Mouse (Mus musculus) forebrain, postnatal 0 days (tissue): ENCODE measurements around the gene Lpcat3. TPM values are rescaled to one million over a fixed set of nuclear protein-coding genes. Genes with fewer than 3 reads are reported as not detected.

Experiments used
- ATAC-seq: fragments of 200-750 bp; cut with Nextera tagmentation; 2 replicates; pipeline ENCODE4 v1.8.0; 2017; ENCODE audit warnings: mild to moderate bottlenecking, moderate library complexity
- DNase-seq: peaks from one replicate; pipeline ENCODE4 v3.0.0-alpha.2; 2015
- H3K27ac ChIP-seq: fragments of 300-500 bp; sonication (generic); 2 replicates; pipeline ENCODE4 v1.5.1; 2014; ENCODE audit warnings: low read depth, mild to moderate bottlenecking, antibody characterized with exemption, low read length, moderate library complexity, mixed read lengths
- H3K27me3 ChIP-seq: fragments of 300-500 bp; sonication (generic); 2 replicates; pipeline ENCODE4 v1.6.1; 2014; ENCODE audit warnings: mild to moderate bottlenecking, low read length, mixed read lengths; ENCODE audit not compliant: insufficient read depth
- H3K36me3 ChIP-seq: fragments of 300-500 bp; sonication (generic); 2 replicates; pipeline ENCODE4 v1.6.1; 2014; ENCODE audit warnings: mild to moderate bottlenecking, moderate library complexity; ENCODE audit not compliant: insufficient read depth
- H3K4me1 ChIP-seq: fragments of 300-500 bp; sonication (generic); 2 replicates; pipeline ENCODE4 v1.6.1; 2014; ENCODE audit warnings: antibody characterized with exemption; ENCODE audit not compliant: insufficient read depth
- H3K4me2 ChIP-seq: fragments of 300-500 bp; sonication (generic); 2 replicates; pipeline ENCODE4 v1.6.1; 2014; ENCODE audit warnings: low read depth, mild to moderate bottlenecking, moderate library complexity
- H3K4me3 ChIP-seq: fragments of 300-500 bp; sonication (generic); 2 replicates; pipeline ENCODE4 v1.5.1; 2014; ENCODE audit warnings: low read depth, low read length, mixed read lengths
- H3K9ac ChIP-seq: fragments of 300-500 bp; sonication (generic); 2 replicates; pipeline ENCODE4 v1.6.1; 2014; ENCODE audit warnings: mild to moderate bottlenecking
- H3K9me3 ChIP-seq: fragments of 300-500 bp; sonication (generic); 2 replicates; pipeline ENCODE4 v1.6.1; 2016; ENCODE audit warnings: low read length
- CTCF ChIP-seq: sonication (generic); IDR thresholded peaks from 2 replicates; pipeline ENCODE4 v1.5.1; 2016; ENCODE audit warnings: antibody characterized with exemption, control low read depth, low read depth
- WGBS: fragments of 180-500 bp; shearing (Covaris S2); extraction: QIAGEN DNeasy Blood & Tissue Kit; methylation state at CpG from one replicate; pipeline ENCODE4 v1.1.7; 2014; 5-methylcytosine and 5-hydroxymethylcytosine counted together
- polyA plus RNA-seq: library from polyadenylated mRNA; unstranded; fragments of >200 nt; fragmentation: Nextera tagmentation; extraction: Ambion mirVana; gene quantifications from 2 replicates; pipeline ENCODE4 v1.2.1, GENCODE M21; 2015
- total RNA-seq: library from RNA; depleted of rRNA; stranded (reverse); fragments of >200 nt; gene quantifications from 2 replicates; pipeline ENCODE4 v1.2.3, GENCODE M21; 2014

Lpcat3 gene
- total and polyA plus RNA-seq, 2 experiments from 2014 or later = 35.6 to 41.3 TPM

DNA sequence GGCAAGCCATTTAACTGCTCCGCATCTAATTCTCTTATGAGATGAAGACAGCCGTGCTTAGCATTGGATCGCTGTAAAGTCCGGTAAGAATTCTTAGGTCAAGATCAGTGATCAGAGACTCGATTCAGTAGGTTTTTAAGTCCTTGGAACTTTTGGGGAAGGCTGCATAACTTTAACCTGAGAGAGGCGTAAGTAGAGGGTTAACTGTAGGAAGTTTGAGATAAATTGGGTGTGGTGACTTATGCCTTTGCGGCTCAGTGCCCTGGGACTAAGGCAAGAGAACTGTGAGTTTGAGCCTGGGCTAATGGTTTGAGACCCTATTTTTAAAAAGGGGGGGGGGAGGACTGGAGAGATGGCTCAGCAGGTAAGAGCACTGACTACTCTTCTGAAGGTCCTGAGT lies 1.4 kb downstream of the Lpcat3 start:
- no peak overlapping the region for H3K9ac ChIP-seq
- 87% methylated on average over 7 of the region's 7 CpGs for WGBS

DNA sequence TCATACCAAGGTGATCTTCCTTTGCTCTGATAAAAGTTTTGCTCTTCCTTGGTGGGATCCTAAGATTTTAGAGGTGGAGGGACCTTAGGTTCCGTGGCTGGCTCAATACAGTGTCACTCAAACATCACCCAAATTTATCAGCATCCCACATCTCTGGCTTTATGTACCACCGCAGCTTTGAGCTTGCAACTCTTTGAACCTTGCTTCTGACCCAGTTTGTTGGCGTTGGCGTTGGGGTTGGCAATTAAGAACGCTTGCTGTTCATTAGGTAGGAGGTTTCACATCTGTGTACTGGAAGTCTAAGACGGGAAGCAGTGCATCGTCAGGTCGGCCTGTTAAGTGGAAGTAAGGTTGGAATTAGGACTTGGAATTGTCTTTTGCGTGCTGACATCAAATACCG lies 2.2 kb downstream of the Lpcat3 start:
- H3K4me2 ChIP-seq = no peak overlapping the region
- no peaks in the 10 kb centered on the region for H3K27me3 ChIP-seq
- 88% methylated on average over 10 of the region's 10 CpGs for WGBS
- H3K4me1 ChIP-seq = 0 out of 2 replicates have a peak, but pooled peaks cover 4% of the 10 kb centered on the region
- ATAC-seq (no peak), DNase-seq (no peak)
- H3K9ac ChIP-seq = no peak overlapping the region
- no peak overlapping the region for H3K27ac ChIP-seq
- H3K9me3 ChIP-seq = no peaks in the 10 kb centered on the region
- TF ChIP-seq CTCF = no peak
- H3K36me3 ChIP-seq = no peaks in the 10 kb centered on the region
- H3K4me3 ChIP-seq = no peak overlapping the region

More for the DNA sequence above, 1.4 kb downstream of the Lpcat3 start:
- DNase-seq (no peak), ATAC-seq (no peak)
- H3K36me3 ChIP-seq = no peaks in the 10 kb centered on the region
- H3K4me3 ChIP-seq = no peak overlapping the region
- H3K4me1 ChIP-seq = 0 out of 2 replicates have a peak, but pooled peaks cover 4% of the 10 kb centered on the region
- H3K27me3 ChIP-seq = no peaks in the 10 kb centered on the region
- TF ChIP-seq CTCF = no peak
- H3K9me3 ChIP-seq = no peaks in the 10 kb centered on the region
- H3K4me2 ChIP-seq = no peak overlapping the region
- H3K27ac ChIP-seq = no peak overlapping the region

DNA sequence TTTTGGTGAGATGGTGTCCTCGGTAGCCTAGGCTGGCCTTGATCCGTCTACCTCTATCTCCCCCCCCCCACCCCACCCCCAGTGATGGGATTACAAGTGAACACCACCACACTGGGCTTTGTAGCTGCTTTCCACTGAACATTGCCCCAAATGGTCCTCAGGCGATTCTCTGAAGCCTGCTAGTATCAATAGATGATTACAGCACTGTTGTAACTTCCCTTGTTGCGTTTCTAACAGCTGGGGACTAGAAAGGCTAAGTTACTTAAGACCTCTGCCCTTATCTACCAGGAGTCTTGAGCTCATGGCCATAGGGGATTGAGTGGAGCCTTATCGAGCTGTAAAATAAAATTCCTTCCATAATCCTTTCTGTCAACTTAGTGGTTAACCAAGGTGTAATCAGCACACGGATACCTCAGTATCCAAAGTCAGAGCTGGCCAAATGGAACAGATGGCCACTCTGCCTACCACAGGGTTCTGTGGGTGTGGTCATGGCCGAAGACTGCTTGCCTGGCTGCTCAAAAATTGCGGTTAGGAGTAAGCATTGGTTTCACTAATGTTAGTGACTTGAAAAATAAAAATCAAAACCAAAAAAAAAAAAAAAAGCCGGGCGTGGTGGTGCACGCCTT lies 6.5 kb downstream of the Lpcat3 start:
- no peak for TF ChIP-seq CTCF
- Histone ChIP-seq H3K4me3 (no peak overlapping the region), H3K9ac (no peak overlapping the region), H3K27ac (no peak overlapping the region), H3K4me2 (no peak overlapping the region), H3K4me1 (no peaks in the 10 kb centered on the region), H3K27me3 (no peaks in the 10 kb centered on the region), H3K9me3 (no peaks in the 10 kb centered on the region), H3K36me3 (no peaks in the 10 kb centered on the region)
- 87% methylated on average over 11 of the region's 11 CpGs for WGBS
- no peak for DNase-seq
- no peak for ATAC-seq

DNA sequence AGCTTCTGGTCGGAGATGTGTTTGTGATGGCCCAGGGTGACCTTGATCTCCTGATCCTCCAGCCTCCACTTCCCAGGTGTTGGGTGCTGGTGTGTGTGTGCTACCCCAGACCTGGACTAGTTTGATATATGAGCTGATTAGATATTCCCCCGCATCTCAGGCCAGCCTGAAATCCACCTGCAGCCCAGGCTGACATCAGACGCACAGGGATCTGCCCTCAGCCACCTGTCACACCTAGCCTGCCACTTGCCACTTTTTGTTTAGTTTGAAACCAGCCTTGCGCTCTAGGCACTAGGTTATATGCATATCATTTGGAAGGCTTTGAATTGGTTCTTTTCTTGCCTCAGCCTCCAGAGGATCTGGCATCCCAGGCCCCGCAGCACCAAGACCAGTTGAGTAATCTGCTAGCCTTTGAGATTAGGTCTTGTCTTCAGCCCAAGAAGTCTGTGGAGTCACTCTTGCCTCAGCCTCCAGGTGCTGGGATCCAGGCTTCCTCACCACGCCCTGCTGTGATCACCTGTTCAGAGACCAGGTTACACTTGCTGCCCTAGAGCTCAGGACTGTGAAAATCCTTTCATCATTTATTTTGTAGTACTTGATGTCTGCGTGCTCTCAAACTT lies 7.6 kb downstream of the Lpcat3 start:
- Histone ChIP-seq H3K27ac (no peak overlapping the region), H3K36me3 (no peaks in the 10 kb centered on the region; the same call in 1 of the 2 replicates), H3K4me2 (no peak overlapping the region), H3K27me3 (no peaks in the 10 kb centered on the region), H3K4me1 (no peaks in the 10 kb centered on the region), H3K9ac (no peak overlapping the region), H3K9me3 (no peaks in the 10 kb centered on the region), H3K4me3 (no peak overlapping the region)
- WGBS = 91% methylated on average over 7 of the region's 7 CpGs
- no peak for TF ChIP-seq CTCF
- DNase-seq = no peak
- no peak for ATAC-seq

DNA sequence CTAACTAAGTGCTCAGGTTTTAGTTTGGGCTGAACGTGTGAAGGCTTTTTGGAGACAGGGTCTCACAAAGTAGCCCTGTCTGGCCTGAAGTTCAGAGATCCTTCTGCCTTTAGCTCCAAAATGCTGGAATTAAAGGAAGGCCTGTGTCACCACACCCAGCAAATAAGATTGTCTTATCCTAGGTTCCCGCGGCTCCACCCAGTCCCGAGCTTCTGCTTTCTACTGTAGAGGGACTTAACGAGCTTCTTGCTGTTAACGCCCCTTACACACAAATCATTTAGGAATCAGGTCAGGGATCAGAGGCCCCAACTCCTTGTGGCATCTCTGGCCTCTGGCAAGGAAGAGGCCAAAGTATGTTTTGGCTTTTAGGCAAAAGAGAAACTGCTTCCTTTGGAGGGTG lies 9.3 kb downstream of the Lpcat3 start:
- no peak for DNase-seq
- H3K27me3 ChIP-seq = no peaks in the 10 kb centered on the region
- H3K4me2 ChIP-seq = no peak overlapping the region
- H3K4me1 ChIP-seq = no peaks in the 10 kb centered on the region
- no peaks in the 10 kb centered on the region; the same call in 1 of the 2 replicates for H3K36me3 ChIP-seq
- WGBS = 49% methylated on average over 6 of the region's 6 CpGs
- no peak overlapping the region for H3K9ac ChIP-seq
- H3K4me3 ChIP-seq = no peak overlapping the region
- no peak for TF ChIP-seq CTCF
- H3K9me3 ChIP-seq = no peaks in the 10 kb centered on the region
- no peak overlapping the region for H3K27ac ChIP-seq
- no peak for ATAC-seq

DNA sequence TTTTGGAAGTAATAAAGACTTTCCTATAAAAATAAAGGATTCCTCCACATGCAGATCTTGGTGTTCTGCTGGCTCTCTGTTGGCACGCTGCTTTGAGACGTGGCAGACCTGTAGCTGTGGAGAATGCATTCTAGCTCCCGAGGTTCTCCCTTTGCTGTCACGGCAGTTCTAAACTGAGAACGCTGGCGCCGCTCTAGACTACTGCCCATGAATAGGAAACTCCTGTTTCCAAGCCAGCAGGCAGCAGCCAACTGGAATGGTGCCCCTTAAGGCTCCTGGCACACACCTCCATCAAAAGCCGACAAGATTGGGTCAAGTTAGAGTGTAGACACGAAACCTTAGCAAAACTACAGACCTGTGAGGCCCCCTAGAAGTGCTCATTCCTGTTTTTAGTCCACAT lies 10.8 kb downstream of the Lpcat3 start:
- no peaks in the 10 kb centered on the region for H3K9me3 ChIP-seq
- DNase-seq = no peak
- no peak overlapping the region for H3K4me3 ChIP-seq
- 73% methylated on average over 9 of the region's 9 CpGs for WGBS
- H3K9ac ChIP-seq = no peak overlapping the region
- H3K27ac ChIP-seq = no peak overlapping the region
- TF ChIP-seq CTCF = no peak
- H3K36me3 ChIP-seq = no peaks in the 10 kb centered on the region; the same call in 1 of the 2 replicates
- no peaks in the 10 kb centered on the region for H3K4me1 ChIP-seq
- ATAC-seq = no peak
- no peaks in the 10 kb centered on the region for H3K27me3 ChIP-seq
- H3K4me2 ChIP-seq = no peak overlapping the region

DNA sequence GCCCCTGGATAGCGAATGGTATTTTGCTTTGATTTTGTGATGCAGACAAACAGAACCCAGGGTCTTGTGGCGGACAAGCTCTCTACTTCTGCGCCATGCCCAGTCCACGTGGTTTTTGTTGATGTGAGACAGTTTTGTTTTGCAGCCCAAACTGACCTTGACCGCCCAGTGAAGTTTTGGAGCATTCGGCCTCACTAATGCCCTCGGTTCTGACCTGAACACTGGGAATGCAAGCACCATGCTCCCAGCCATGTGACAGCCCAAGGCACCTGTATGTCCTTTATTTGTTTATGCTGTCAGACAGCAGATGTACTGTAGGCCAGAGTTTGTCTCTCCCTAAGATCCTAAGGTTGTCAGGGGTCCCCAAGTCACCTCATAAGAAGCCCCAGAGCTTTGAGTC lies 11.8 kb downstream of the Lpcat3 start:
- no peaks in the 10 kb centered on the region for H3K27me3 ChIP-seq
- WGBS = 98% methylated on average over 7 of the region's 7 CpGs
- DNase-seq (no peak), ATAC-seq (no peak)
- no peak overlapping the region for H3K9ac ChIP-seq
- H3K9me3 ChIP-seq = no peaks in the 10 kb centered on the region
- H3K27ac ChIP-seq = no peak overlapping the region
- H3K4me3 ChIP-seq = no peak overlapping the region
- H3K4me2 ChIP-seq = no peak overlapping the region
- no peak for TF ChIP-seq CTCF
- no peaks in the 10 kb centered on the region for H3K4me1 ChIP-seq
- H3K36me3 ChIP-seq = no peaks in the 10 kb centered on the region; the same call in 1 of the 2 replicates
